Mouse (Mus musculus) right cerebral cortex, postnatal 10 days (tissue): ENCODE data around the gene Cacna1d.

Source experiments
- DNase-seq, 2 experiments: peaks; one replicate each; pipeline ENCODE4 v3.0.0; 2021; ENCODE audit warnings: low spot score in 2 of 2

Gene Cacna1d

DNA sequence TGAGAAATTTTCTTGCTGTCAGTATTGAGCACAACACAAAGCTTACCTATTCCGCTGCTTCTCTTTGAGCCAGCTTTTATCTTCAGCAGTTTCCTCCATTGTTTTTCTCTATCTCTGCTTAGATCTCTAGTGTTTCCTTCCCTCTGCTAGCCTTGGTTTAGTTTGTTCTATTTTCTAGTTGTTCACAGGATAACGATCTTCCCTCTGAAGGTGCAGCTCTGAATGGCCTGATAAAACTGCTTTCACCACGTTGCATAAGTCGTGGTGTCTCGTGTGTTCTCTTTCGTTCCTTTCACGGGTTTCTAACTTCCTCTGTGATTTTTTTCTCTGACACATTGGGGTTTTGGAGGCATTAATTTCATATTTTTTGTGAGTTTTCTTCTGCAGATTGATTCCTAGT, 466.9 kb downstream of the Cacna1d start:
- DNase-seq: no peak

DNA sequence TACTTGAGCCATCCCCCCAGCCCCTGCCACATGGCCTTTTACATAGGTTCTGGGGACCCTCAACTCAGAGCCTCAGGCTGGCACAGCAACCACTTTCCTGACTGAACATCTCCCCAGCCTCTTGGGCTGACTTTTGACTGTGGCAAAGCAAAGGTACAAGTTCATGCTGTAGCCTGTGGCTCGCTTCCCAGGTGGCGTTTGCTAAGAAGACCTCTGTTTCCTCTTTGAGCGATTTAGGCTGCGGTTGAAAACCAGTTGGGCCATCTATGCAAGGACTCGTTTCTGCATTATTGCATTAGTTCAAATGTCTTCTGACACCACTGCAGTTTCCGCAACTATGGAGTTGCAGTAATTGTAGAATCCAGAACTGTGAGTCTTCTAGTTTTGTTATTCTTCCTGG, 468.8 kb downstream of the Cacna1d start:
- DNase-seq: no peak

DNA sequence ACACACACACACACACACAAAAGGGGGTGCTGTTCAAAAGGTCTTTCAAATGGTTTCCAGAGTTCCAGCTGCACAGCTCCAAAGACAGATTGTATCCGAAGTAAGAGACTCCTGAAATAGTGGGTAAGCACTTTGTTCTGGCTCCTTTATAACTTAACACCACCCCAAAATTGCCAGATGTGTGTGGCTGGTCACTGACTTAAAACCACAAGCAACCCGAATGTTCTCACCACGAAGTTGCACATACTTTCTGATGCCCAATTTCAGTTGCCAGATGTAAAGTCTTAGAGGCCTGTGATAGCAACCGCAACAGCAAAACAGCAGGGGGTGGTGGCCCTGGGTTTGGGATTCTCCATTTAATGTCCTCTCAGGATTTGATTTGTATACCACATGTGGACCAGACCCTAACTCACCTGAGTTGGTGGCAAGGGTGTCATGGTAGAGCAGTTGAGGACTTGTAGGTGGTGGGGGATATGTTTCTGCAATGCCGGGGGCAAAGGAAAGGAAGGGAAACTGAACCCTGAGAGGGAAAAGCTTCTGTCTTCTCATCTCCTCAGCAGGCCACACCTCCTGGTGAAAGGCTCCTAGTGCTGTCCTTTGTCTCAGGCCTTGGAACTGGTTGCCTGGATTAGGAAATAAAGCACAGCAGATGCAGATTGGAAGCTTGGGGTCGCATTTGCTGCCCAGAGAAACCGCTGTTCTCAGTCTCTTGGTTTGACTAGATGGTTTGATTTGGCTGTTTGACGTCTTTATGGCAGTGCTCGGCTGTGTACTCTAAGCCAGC, 471.3 kb downstream of the Cacna1d start:
- DNase-seq: no peak

DNA sequence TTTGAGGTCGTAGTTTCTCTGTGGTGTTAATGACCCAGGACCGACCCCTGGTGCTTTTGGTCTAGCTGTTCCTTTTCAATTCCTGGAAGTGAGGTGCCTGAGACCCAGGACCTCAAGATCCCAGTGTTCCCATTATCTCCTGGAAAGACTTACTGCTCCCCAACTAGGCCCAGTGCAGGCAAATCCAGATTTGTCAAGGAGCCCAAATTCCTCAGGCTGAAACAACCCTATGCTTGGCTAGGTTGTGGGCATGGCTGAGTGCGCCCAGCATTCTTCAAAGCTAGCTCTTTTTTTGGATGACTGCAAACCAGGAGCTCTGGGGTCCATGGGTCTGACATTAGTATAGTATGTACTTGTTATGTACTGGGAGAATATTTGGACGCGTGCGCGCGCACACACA, 471.9 kb downstream of the Cacna1d start:
- no peak for DNase-seq

DNA sequence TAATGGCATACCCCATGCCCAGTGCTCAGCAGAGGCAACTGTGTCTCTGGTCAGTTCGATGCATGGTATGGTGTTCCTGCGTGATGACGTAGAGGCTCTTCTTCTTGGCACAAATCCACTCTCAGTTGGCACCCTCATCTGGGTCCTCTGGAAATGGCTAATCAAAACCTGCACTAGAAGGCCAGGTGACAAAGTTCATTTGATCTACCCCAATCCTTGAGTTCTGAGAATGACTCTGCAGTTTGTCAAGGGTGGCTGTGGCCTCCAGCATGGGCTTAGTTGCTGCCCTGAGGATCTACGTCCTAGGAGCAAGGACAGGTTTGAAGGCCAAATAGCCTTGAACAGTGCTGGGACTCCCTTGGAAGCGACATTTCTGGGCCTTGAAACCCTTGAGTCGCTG, 472.4 kb downstream of the Cacna1d start:
- DNase-seq: no peak

DNA sequence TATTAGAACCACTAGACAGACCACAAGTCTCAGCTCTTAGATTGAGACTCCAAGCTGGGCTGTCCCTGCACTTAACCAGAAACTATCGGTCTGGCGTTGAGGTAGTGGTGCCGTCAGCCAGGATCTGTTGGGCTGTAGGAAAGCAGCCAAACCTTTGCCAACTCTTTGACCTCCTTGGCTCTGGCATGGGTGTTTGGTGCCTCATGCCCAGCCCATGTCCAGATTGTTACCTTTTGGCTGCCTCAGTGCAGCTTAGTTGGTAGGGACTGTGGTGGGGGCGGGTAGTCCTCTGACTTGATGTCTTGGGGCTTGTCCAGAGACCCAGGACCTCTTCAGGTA, 472.8 kb downstream of the Cacna1d start:
- DNase-seq: no peak

DNA sequence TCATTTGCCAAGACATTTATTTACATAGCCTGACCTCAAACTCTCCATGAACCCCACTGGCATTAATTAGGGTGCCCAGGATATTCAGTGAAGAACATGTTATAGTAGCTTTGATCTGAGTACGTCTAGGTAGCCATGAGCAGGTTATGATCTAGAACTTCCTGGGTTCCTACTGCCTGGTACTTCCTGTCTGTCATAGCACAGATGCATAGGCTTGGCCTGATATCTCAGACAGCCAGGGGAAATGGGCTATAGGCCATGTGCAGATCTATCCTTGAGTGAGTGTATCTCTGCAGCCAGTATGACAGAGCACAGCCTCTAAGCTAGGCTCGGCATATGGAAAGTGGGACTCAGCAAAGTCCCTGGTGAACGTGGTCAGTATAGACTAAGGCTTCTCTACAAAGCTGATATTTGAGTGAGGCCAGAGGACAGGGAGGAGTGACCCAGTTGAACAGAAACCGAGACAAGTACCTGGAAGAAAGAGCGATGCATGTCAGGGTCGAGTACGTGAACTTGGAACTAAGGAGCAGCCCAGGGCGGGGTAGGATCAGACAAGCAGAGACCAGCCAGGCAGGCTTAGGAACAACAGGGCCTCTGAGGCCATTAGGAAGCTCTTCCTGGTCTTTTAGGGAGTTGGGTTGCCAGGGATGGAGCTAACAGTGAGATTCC, 473.3 kb downstream of the Cacna1d start:
- no peak for DNase-seq

DNA sequence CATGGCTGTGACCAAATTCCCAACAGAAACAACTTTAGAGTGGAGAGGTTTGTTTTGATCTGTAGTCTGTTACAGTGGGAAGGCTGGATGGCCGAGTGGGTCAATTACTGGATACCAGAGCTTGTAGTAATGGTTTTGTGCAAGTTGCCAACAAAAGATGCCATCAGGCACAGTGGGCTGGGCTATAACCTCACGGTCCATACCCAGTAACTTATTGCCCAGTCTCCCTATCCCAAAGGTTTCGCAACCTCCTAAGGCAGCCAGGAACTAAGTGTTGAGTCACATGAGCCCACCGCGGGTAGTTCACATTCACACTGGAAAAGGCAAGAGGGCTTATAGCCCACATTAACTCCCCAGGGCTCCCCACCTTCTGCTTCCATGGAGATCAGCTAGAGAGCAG, 474.6 kb downstream of the Cacna1d start:
- DNase-seq: no peak

DNA sequence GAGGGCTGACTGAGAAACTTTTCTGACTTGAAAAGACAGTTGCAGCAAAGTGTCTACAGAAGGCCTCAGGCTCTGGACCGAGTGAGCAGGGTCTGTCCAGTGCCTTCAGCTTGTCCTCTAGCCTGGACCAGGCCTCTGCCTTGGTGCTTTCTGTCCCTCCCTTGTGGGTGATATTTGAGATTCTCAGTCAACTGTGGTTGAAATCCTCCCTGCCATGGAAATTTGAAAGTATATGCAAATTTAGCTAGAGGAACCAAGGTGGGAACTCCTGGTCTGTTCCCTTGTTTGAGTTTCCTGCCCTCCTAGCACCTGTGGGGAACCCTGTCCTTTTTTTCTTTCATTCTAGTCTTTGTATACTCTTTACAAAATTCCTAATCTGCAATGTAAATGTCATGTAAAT, 476.2 kb downstream of the Cacna1d start:
- no peak for DNase-seq

DNA sequence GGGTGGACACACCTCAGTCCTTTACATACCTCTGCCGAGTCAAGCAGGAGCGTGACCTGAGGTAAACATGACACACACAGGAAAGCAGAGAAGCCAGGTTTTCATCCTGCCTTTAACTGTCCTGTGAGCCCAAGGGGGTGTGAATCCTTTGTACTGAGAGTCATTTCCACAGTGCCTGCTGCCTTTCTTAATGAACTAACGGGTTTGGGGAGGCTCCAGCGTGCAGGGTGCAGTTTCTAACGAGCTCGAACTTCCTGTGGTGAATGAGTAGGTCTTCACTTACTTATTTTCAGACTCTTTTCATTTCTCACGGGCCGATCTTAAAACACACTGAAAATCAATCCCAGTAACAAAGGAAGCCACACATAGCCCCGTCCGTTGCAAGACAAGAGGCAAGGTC, 476.8 kb downstream of the Cacna1d start:
- no peak for DNase-seq

DNA sequence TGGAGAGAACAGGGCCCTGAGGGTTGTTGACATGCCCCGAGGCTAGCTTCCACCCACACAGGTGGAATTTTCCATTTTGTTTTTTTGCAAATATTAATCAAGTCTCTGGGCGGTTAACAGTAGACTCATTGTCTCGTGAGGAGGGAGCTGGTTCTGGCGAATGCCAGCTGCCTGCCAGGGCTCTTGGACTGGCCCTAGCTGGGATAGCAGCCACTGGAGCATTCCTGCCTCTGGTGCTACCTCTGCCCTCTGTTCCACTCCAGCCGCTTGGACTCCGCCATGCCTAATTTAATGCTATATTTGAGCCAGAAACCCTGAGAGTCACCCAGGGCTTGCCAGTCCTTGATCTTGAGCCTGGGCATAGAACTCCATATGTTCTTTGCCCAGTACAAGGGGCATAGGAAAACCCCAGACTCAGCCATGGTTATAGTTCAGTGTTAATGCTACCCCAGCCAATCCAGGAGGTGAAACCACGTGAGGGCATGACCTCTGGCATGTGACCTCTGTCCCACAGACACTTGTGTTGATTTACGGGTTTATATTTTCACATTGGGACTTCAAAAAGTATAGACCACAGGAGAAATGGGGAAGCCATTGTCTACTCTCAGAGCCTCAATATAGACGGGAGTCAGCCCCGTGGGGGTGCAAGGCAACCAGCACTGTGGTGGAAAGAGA, 479.2 kb downstream of the Cacna1d start:
- peak in 1 of 2 experiments; percentile 48 for DNase-seq

DNA sequence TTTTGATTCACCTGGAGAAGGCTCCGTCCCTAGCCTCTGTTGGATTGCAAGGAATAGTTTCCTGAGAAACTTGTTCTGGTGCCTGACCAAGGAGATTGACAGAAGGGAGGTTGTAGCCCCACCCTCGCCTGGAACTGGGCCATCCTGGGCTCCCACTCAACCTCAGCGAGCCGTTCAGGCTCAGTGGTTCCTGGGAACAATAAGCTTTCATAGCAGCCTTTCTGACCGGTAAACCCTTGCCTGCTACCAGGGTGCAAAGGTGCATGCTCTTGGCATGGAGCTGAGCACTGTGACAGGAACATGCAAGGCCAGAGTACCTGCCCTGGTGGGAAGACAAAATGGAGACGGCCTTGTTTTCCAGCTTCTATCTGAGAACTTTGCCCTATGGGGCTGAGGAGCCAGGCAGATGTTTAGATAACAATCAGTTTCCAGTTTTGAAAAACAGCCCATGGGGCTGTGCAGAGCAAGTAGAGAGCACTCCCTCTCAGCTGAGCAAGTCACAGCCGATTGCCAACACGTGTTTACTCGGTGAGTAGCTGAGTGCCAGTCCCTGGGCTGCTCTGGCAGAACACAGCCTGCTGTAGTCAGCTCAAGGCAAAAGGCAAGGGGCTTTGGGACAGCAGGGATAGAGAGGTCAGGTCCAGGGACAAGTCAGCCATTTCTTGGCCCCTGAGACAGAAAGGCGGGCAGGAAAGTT, 481.2 kb downstream of the Cacna1d start:
- DNase-seq: peak; percentile 71

DNA sequence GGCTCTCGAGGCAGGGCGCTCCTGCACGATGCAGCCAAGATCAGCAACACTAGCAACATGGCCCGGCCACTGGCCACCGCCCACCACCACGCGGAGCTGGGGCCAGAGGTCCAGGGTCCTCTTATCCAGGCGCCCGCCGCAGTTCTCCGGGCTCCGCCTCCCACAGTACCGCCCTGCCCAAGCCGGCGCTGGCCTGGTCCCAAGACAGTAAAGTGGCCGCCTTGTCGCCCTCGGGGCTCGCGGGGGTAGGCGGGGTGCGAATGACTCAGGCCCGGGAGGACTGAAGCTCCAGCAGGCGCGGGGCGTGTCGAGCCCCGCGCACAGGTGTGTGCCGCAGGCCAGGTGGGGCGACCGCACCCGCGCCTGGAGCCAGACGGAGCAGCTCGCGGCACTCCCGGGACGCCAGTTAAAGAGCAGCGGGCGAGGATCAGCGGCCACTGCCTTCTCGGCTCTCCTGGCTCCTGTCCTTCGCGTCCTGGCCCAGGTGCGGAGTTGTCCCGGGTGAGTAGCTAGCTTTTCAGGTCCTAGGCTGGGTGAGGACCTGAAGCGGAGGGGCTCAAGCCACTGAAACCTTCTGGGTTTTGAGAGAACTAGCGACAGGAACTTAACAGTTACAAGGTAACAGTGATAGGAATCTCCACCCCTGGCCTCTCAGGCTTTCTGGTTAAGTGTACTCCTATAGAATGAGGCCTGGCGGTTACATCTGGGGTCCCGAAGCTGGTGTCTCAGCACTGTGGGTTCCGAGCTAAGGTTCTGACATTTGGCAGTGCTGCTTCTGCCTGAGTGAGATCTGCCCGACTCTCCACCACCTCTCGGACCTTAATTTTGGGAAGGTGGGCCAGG, 482.3 kb downstream of the Cacna1d start, which contains the start of the genes Il17rb and Chdh:
Il17rb (minus strand) TSS at position 164 of the 843 bp plus-strand sequence.
Chdh (plus strand) TSS at position 291 of the 843 bp plus-strand sequence.
- peak; percentile 48 to 52 for DNase-seq

DNA sequence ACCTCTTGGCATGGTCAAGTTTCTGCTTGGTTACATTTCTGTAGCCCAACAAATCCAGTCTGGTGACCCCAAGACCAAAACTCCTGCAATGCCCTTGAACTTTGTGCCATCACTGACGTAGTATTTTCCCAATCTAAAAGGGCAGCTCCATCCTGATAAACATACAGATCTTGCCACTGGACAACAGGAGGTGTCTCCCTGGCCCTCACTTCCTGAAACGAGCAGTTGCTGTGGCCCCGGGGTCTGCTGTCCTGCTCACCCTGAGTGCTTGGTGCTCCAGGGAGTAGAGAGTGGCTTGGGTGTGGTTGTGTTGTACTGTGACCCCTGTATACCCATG, 491.8 kb downstream of the Cacna1d start:
- no peak for DNase-seq

DNA sequence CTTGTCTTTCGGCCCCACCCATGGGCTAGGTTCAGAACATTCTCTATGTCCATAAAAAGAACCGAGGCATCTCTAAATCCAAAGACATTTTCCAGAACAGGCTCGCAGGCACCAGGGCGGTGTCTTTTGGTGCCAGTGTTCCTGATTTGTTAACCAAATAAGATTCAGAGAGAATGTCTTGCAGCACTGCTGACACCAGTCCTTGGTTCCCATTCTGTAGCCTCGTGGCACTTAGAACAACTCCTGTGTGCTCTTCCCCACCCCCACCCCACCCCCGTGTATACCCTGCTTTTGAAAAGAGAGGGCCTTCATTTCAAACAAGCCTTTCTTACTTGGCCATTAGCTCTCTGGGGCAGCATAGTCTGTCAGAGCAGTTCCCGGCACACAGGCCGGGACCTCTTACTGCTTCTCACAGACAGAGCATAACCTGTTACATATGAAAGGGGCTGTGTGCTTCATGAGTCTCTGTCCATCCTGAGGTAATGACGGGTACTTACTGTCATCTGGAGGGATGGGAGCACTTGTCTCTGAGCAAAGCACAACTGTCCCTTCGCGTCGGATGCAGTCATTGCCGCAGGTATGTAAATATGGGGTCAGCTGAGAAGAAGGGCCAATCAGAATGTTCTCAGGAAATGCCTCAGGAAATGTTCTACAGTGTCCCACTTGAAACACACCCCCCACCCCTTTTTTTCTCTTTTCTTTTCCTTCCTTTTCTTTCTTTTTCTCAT, 492.3 kb downstream of the Cacna1d start:
- no peak for DNase-seq

DNA sequence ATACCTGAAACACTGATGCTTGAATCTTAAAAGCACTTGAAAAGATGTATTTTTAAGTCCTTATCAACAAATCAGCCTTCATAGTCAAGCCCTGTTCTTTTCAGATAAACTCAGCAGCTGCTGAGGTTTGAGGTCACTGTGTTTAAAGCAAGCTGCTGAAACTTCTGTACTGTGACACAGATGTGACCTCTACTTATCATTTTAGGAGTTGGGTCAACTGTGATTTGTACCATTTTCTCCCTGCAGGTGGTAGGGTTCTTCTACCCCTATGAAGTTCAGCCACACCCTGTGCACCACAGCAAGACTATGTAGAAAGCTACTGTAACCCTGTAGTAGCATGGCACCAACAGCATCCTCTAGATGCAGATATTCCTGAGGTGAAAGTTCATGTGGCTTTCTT, 493.9 kb downstream of the Cacna1d start:
- DNase-seq: no peak

DNA sequence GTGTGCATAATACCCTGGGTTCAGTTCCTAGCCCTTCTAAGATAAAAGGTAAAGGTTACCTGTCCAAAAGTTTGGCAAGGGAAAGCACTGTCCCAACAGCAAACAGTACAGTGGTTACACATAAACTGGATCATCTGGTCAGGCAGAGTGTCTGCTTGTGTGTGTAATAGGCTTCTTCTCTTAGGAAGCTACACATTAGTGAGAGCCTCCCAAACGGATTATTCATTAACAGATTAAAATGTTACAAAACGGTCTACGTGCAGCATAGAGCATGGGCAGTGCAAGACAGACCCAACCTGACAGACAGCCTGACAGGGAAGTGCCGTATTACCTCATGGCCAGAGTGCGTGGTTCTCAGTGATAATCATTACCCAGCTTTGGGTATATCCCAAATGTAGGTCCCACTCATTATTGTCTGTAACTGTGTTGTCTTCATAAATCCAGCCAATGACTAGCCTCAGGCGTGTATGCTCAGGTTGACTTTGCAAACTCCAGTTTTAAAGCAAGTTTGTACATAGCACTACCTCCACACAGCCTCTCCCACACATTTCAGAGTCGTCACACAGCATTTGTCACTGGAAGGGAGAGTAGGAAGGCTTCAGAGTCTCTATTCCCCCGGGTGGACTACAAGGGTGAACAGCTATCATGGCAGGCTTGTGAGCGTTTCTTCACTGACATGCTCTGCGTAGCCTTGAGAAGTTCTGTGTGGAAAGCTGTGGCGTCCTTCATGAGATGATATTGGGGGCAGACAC, 495.1 kb downstream of the Cacna1d start:
- DNase-seq: no peak

DNA sequence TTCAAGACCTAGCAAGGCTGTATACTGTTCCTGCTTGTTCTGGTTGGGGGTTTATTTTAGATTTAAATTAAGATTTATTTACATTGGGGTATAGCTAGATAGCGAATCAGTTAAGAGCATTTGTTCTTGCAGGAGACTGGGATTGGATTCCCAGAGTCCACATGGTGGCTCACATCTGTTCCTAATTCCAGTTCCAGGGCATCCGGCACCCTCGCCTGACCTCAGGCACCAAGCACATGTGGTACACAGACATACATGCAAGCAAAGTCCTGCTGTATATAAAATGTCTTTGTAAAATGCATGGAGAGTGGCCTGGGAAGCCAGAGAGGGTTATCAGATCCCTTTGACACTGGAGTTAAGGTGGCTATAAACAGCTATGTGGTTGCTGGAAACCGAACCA, 496.3 kb downstream of the Cacna1d start:
- no peak for DNase-seq
